14 mouse cellular contexts compared by ENCODE assay signal in genomic region chr19:38056931-38057330, GRCm38 (mm10). TPM values are rescaled to one million over a fixed set of nuclear protein-coding genes. Genes with fewer than 3 reads are reported as not detected.
"Had no signal": no experiment of that assay in that cellular context is flagged by ENCODE, and none has a peak within 500 bp of the region (broad histone marks: within the 10 kb centered on the region; RNA-seq: fewer than 3 reads in every experiment).

No protein-coding gene starts in this region.

- H3K9me3 ChIP-seq: limb, embryonic 15.5 days; liver, embryonic 12.5 days; lung, embryonic 15.5 days; megakaryocyte, embryonic 14.5 days; midbrain, embryonic 15.5 days; stomach, embryonic 15.5 days had no signal

- H3K4me2 ChIP-seq: midbrain, embryonic 15.5 days had no signal

- ATAC-seq: liver, embryonic 12.5 days; midbrain, embryonic 15.5 days had no signal

- H3K4me3 ChIP-seq: liver, embryonic 12.5 days; midbrain, embryonic 15.5 days had no signal

- H3K9ac ChIP-seq: limb, embryonic 15.5 days; liver, embryonic 12.5 days; lung, embryonic 15.5 days; midbrain, embryonic 15.5 days; stomach, embryonic 15.5 days had no signal

- H3K27ac ChIP-seq: kidney, postnatal 0 days; limb, embryonic 15.5 days; liver, embryonic 12.5 days; lung, embryonic 15.5 days; macrophage; midbrain, embryonic 15.5 days; stomach, embryonic 15.5 days had no signal

- H3K27me3 ChIP-seq: limb, embryonic 15.5 days; lung, embryonic 15.5 days; midbrain, embryonic 15.5 days; stomach, embryonic 15.5 days had no signal

- H3K36me3 ChIP-seq: midbrain, embryonic 15.5 days had no signal

- DNase-seq: kidney, postnatal 36 days; layer of hippocampus, adult 9-11 months; layer of hippocampus, postnatal 36 days; lung, postnatal 14 days; right cerebral cortex, postnatal 14 days; thymus, postnatal 36 days had no signal

RNA-seq across cellular contexts. Expression of gene Ffar4, which starts 39.9 kb away (rescaled TPM):
- polyA plus RNA-seq: macrophage had no signal
